Comparison of ENCODE assay signal across 11 mouse cellular contexts in genomic region chr5:103022504-103023172, GRCm38 (mm10).
DNase-seq lines count a peak whose midpoint lies in the region; ATAC-seq lines count a peak whose summit lies in the region.
"Had no signal": no experiment of that assay in that cellular context is flagged by ENCODE, and none has a peak within 500 bp of the region (broad histone marks: within the 10 kb centered on the region; RNA-seq: fewer than 3 reads in every experiment).

No protein-coding gene starts in this region.

- no peak overlapping the region for H3K4me2 ChIP-seq in hindbrain, embryonic 11.5 days (replicated peaks; ENCODE audit: low read depth, low read length)
- H3K4me2 ChIP-seq in midbrain, embryonic 12.5 days (replicated peaks): no peak overlapping the region
- no peak overlapping the region for H3K4me2 ChIP-seq in liver, embryonic 12.5 days
- H3K4me2 ChIP-seq: embryonic facial prominence, embryonic 15.5 days; heart, embryonic 13.5 days; lung, embryonic 14.5 days had no signal

- H3K9ac ChIP-seq in hindbrain, embryonic 11.5 days (ENCODE audit: low read depth, low read length): no peak overlapping the region
- no peak overlapping the region for H3K9ac ChIP-seq in midbrain, embryonic 12.5 days (replicated peaks)
- no peak overlapping the region for H3K9ac ChIP-seq in liver, embryonic 12.5 days
- H3K9ac ChIP-seq: embryonic facial prominence, embryonic 15.5 days; heart, embryonic 13.5 days; lung, embryonic 14.5 days had no signal

- H3K27me3 ChIP-seq in hindbrain, embryonic 10.5 days (ENCODE audit: insufficient read depth, poor library complexity, severe bottlenecking): no peaks in the 10 kb centered on the region
- H3K27me3 ChIP-seq in hindbrain, embryonic 11.5 days (ENCODE audit: control insufficient read depth, insufficient read depth, low read length): no peaks in the 10 kb centered on the region
- no peaks in the 10 kb centered on the region for H3K27me3 ChIP-seq in midbrain, embryonic 12.5 days
- no peaks in the 10 kb centered on the region for H3K27me3 ChIP-seq in liver, embryonic 12.5 days (replicated peaks)
- H3K27me3 ChIP-seq: embryonic facial prominence, embryonic 15.5 days; heart, embryonic 13.5 days had no signal

- H3K4me1 ChIP-seq in hindbrain, embryonic 10.5 days (replicated peaks): peaks cover 25% of the 10 kb centered on the region
- H3K4me1 ChIP-seq in hindbrain, embryonic 11.5 days (replicated peaks; ENCODE audit: control insufficient read depth, insufficient read depth, low read length): no peaks in the 10 kb centered on the region; the same call in 1 of the 2 replicates
- H3K4me1 ChIP-seq in midbrain, embryonic 12.5 days: peaks cover 23% of the 10 kb centered on the region; the same call in 1 of the 2 replicates
- no peaks in the 10 kb centered on the region for H3K4me1 ChIP-seq in liver, embryonic 12.5 days
- H3K4me1 ChIP-seq: embryonic facial prominence, embryonic 15.5 days; heart, embryonic 13.5 days had no signal

- H3K27ac ChIP-seq in hindbrain, embryonic 10.5 days: peak overlapping the region; percentile 35; the same call in 1 of the 2 replicates
- no peak overlapping the region for H3K27ac ChIP-seq in hindbrain, embryonic 11.5 days (ENCODE audit: low read depth, low read length)
- H3K27ac ChIP-seq in midbrain, embryonic 12.5 days (replicated peaks): peak overlapping the region; percentile 42; the same call in 1 of the 2 replicates
- no peak overlapping the region for H3K27ac ChIP-seq in liver, embryonic 12.5 days
- H3K27ac ChIP-seq: embryonic facial prominence, embryonic 15.5 days; heart, embryonic 13.5 days had no signal

- no peaks in the 10 kb centered on the region; the same call in 1 of the 2 replicates for H3K36me3 ChIP-seq in hindbrain, embryonic 10.5 days
- H3K36me3 ChIP-seq in hindbrain, embryonic 11.5 days (ENCODE audit: control insufficient read depth, insufficient read depth, low read length): no peaks in the 10 kb centered on the region
- H3K36me3 ChIP-seq in midbrain, embryonic 12.5 days: no peaks in the 10 kb centered on the region
- H3K36me3 ChIP-seq in liver, embryonic 12.5 days: no peaks in the 10 kb centered on the region
- H3K36me3 ChIP-seq: embryonic facial prominence, embryonic 15.5 days; heart, embryonic 13.5 days had no signal

- no peak for DNase-seq in hindbrain, embryonic 10.5 days (ENCODE audit: low spot score)
- DNase-seq in hindbrain, embryonic 11.5 days (ENCODE audit: low spot score): no peak
- peak; percentile 64 for DNase-seq in right cerebral cortex, adult 18-20 months
- DNase-seq in right cerebral cortex, postnatal 14 days: no peak
- DNase-seq in spleen, postnatal 4 days (ENCODE audit: low spot score in 2 of 2): no peak
- DNase-seq: lung, embryonic 14.5 days had no signal

- H3K9me3 ChIP-seq in hindbrain, embryonic 10.5 days: no peaks in the 10 kb centered on the region
- no peaks in the 10 kb centered on the region for H3K9me3 ChIP-seq in hindbrain, embryonic 11.5 days (ENCODE audit: control insufficient read depth, low read length)
- H3K9me3 ChIP-seq in midbrain, embryonic 12.5 days: no peaks in the 10 kb centered on the region
- H3K9me3 ChIP-seq in liver, embryonic 12.5 days (replicated peaks): no peaks in the 10 kb centered on the region
- H3K9me3 ChIP-seq: embryonic facial prominence, embryonic 15.5 days; heart, embryonic 13.5 days had no signal

- ATAC-seq in hindbrain, embryonic 11.5 days (ENCODE audit: low FRiP score): no peak
- no peak for ATAC-seq in midbrain, embryonic 12.5 days (ENCODE audit: low FRiP score, low read depth)
- no peak for ATAC-seq in liver, embryonic 12.5 days
- ATAC-seq: inflammation-experienced regulatory T-cells, adult 6 months had no signal

- WGBS in hindbrain, embryonic 10.5 days: 73% methylated on average over 7 of the region's 7 CpGs
- WGBS in hindbrain, embryonic 11.5 days: 74% methylated on average over 7 of the region's 7 CpGs
- WGBS in midbrain, embryonic 12.5 days: 69% methylated on average over 7 of the region's 7 CpGs
- WGBS in liver, embryonic 12.5 days (ENCODE audit: insufficient replicate concordance): 54% methylated on average over 7 of the region's 7 CpGs

- no peak overlapping the region for H3K4me3 ChIP-seq in hindbrain, embryonic 10.5 days
- no peak overlapping the region for H3K4me3 ChIP-seq in hindbrain, embryonic 11.5 days (ENCODE audit: low read depth, low read length)
- H3K4me3 ChIP-seq in midbrain, embryonic 12.5 days: no peak overlapping the region
- no peak overlapping the region for H3K4me3 ChIP-seq in liver, embryonic 12.5 days
- H3K4me3 ChIP-seq: embryonic facial prominence, embryonic 15.5 days; heart, embryonic 13.5 days had no signal

Comparison
In these comparisons a context has a peak if more than half of its experiments do, and no peak if none do; other contexts are left out.
1. H3K27ac ChIP-seq: peak in hindbrain, embryonic 10.5 days (single experiment) and midbrain, embryonic 12.5 days (single experiment); none in hindbrain, embryonic 11.5 days (single experiment) and liver, embryonic 12.5 days (single experiment).